Mouse (Mus musculus) urinary bladder, postnatal 4 days (tissue): ENCODE data around the gene Ccdc13.

Experiments used
- DNase-seq, 2 experiments: peaks; one replicate each; pipeline ENCODE4 v3.0.0; 2021 to 2022; ENCODE audit warnings: low spot score in 2 of 2

Gene Ccdc13

GRCm38 (mm10) chr9:121807546-121807945 lies 31.7 kb downstream of the Ccdc13 start:
- no peak for DNase-seq

GRCm38 (mm10) chr9:121802747-121803146 lies 36.5 kb downstream of the Ccdc13 start:
- no peak for DNase-seq

- DNase-seq = no peak
Measured at GRCm38 (mm10) chr9:121798887-121799520, 40.3 kb downstream of the Ccdc13 start.

GRCm38 (mm10) chr9:121797722-121798121 lies 41.5 kb downstream of the Ccdc13 start:
- DNase-seq = no peak

GRCm38 (mm10) chr9:121794972-121795539 lies 44.2 kb downstream of the Ccdc13 start:
- no peak for DNase-seq

GRCm38 (mm10) chr9:121791757-121792521 lies 47.3 kb downstream of the Ccdc13 start, which contains the start of gene Hhatl:
Hhatl (minus strand) TSS chr9:121792507.
- no peak for DNase-seq

GRCm38 (mm10) chr9:121791206-121791605 lies 48.1 kb downstream of the Ccdc13 start:
- peak; percentile 59 to 80 for DNase-seq

- no peak for DNase-seq
Measured at GRCm38 (mm10) chr9:121786359-121786758, 52.9 kb downstream of the Ccdc13 start.

- DNase-seq = no peak
Measured at GRCm38 (mm10) chr9:121785261-121785660, 54.0 kb downstream of the Ccdc13 start.

- no peak for DNase-seq
Measured at GRCm38 (mm10) chr9:121784801-121785200, 54.5 kb downstream of the Ccdc13 start.

- no peak for DNase-seq
Measured at GRCm38 (mm10) chr9:121778066-121778624, 61.1 kb downstream of the Ccdc13 start.

GRCm38 (mm10) chr9:121777484-121778065 lies 61.7 kb downstream of the Ccdc13 start, which contains the start of gene Klhl40:
Klhl40 (plus strand) TSS chr9:121777607.
- no peak for DNase-seq

- no peak for DNase-seq
Measured at GRCm38 (mm10) chr9:121776511-121776910, 62.8 kb downstream of the Ccdc13 start.

- no peak for DNase-seq
Measured at GRCm38 (mm10) chr9:121775951-121776350, 63.3 kb downstream of the Ccdc13 start.

- no peak for DNase-seq
Measured at GRCm38 (mm10) chr9:121772412-121772811, 66.8 kb downstream of the Ccdc13 start.

GRCm38 (mm10) chr9:121765166-121765855 lies 74.0 kb downstream of the Ccdc13 start:
- peak in 1 of 2 experiments; percentile 17 for DNase-seq

GRCm38 (mm10) chr9:121763716-121764115 lies 75.5 kb downstream of the Ccdc13 start:
- DNase-seq = peak in 1 of 2 experiments; percentile 37

GRCm38 (mm10) chr9:121762761-121763160 lies 76.5 kb downstream of the Ccdc13 start:
- peak; percentile 18 to 57 for DNase-seq

GRCm38 (mm10) chr9:121762248-121762647 lies 77.0 kb downstream of the Ccdc13 start:
- peak in 1 of 2 experiments; percentile 21 for DNase-seq

- peak; percentile 18 to 53 for DNase-seq
Measured at GRCm38 (mm10) chr9:121761787-121762186, 77.5 kb downstream of the Ccdc13 start.

- peak; percentile 49 to 60 for DNase-seq
Measured at GRCm38 (mm10) chr9:121761091-121761665, 78.1 kb downstream of the Ccdc13 start.
